Mouse (Mus musculus): ENCODE data around the gene 1700020A23Rik. TPM values are rescaled to one million over a fixed set of nuclear protein-coding genes. Genes with fewer than 3 reads are reported as not detected.

The 1700020A23Rik gene
- polyA plus RNA-seq (2012), result not detected in 2 replicates

GRCm38 (mm10) chr2:130404939-130405338 lies at the start of gene 1700020A23Rik, which contains the start of gene Gm28372:
Gene 1700020A23Rik (plus strand): TSS chr2:130405259.
Gene Gm28372 (plus strand): TSS chr2:130405239.
- no peak for TF ChIP-seq GATA1 (IDR thresholded peaks at IDR 0.05; ENCODE audit: low read length)

- TF ChIP-seq GATA1 (IDR thresholded peaks at IDR 0.05; ENCODE audit: low read length), result no peak
These were observed 47.5 kb upstream of the 1700020A23Rik start for GRCm38 (mm10) chr2:130357551-130357950.

- TF ChIP-seq GATA1 (IDR thresholded peaks at IDR 0.05; ENCODE audit: low read length), result no peak
These were observed 46.2 kb upstream of the 1700020A23Rik start for GRCm38 (mm10) chr2:130358852-130359251.

GRCm38 (mm10) chr2:130362511-130363026 lies 42.5 kb upstream of the 1700020A23Rik start:
- no peak for TF ChIP-seq GATA1 (IDR thresholded peaks at IDR 0.05; ENCODE audit: low read length)

- TF ChIP-seq GATA1 (IDR thresholded peaks at IDR 0.05; ENCODE audit: low read length), result no peak
These were observed 39.6 kb upstream of the 1700020A23Rik start for GRCm38 (mm10) chr2:130365211-130366094.

GRCm38 (mm10) chr2:130367386-130367785 lies 37.7 kb upstream of the 1700020A23Rik start:
- no peak for TF ChIP-seq GATA1 (IDR thresholded peaks at IDR 0.05; ENCODE audit: low read length)

GRCm38 (mm10) chr2:130374951-130375350 lies 30.1 kb upstream of the 1700020A23Rik start:
- no peak for TF ChIP-seq GATA1 (IDR thresholded peaks at IDR 0.05; ENCODE audit: low read length)

GRCm38 (mm10) chr2:130383205-130383604 lies 21.9 kb upstream of the 1700020A23Rik start:
- TF ChIP-seq GATA1 (IDR thresholded peaks at IDR 0.05; ENCODE audit: low read length), result no peak

GRCm38 (mm10) chr2:130383895-130384294 lies 21.2 kb upstream of the 1700020A23Rik start:
- no peak for TF ChIP-seq GATA1 (IDR thresholded peaks at IDR 0.05; ENCODE audit: low read length)

GRCm38 (mm10) chr2:130386212-130386611 lies 18.8 kb upstream of the 1700020A23Rik start:
- no peak for TF ChIP-seq GATA1 (IDR thresholded peaks at IDR 0.05; ENCODE audit: low read length)

- TF ChIP-seq GATA1 (IDR thresholded peaks at IDR 0.05; ENCODE audit: low read length), result no peak
These were observed 16.3 kb upstream of the 1700020A23Rik start for GRCm38 (mm10) chr2:130388796-130389195.

GRCm38 (mm10) chr2:130390993-130391625 lies 13.9 kb upstream of the 1700020A23Rik start:
- TF ChIP-seq GATA1 (IDR thresholded peaks at IDR 0.05; ENCODE audit: low read length), result no peak

GRCm38 (mm10) chr2:130392836-130393235 lies 12.2 kb upstream of the 1700020A23Rik start:
- TF ChIP-seq GATA1 (IDR thresholded peaks at IDR 0.05; ENCODE audit: low read length), result no peak

GRCm38 (mm10) chr2:130395696-130396095 lies 9.4 kb upstream of the 1700020A23Rik start:
- no peak for TF ChIP-seq GATA1 (IDR thresholded peaks at IDR 0.05; ENCODE audit: low read length)

GRCm38 (mm10) chr2:130397186-130397985 lies 7.7 kb upstream of the 1700020A23Rik start, which contains the start of gene Cpxm1:
Gene Cpxm1 (minus strand): TSS chr2:130397574.
- TF ChIP-seq GATA1 (IDR thresholded peaks at IDR 0.05; ENCODE audit: low read length), result no peak
